Mouse (Mus musculus) spleen, adult 12 weeks (tissue): ENCODE measurements at regions not wholly inside any gene's neighbourhood (a gene's known extent, or its start where the extent isn't known, plus 50 kb on each side); places are given as distances from the start of the nearest gene placed in this dataset.
"Not testable (repeated sequence)": the region's sequence is repeated elsewhere in the genome, so short reads cannot be mapped to it uniquely, and the experiment has no call there.

Source experiments
- DNase-seq: peaks from one replicate; pipeline ENCODE4 v3.0.0; 2022; ENCODE audit warnings: low spot score

DNA sequence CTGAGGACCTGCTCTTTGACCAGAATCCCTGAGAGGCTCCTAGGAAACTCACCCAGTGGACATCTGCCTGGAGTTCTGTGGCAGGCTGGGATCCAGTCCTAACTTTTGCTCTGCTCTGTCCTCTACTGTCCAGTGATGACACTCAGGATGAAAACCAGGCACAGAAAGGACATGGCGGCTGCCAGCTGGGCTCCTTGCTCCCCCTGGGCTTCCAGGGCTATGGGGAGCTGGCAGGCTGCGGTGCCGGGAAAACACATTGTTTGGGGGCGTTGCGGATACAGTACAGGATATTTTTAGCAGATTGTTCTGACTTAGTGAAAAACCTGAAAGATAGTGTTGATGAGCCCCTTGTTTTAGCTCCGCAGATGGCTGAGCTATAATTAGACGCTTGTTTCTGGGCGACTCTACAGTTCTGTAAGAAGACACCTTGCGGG lies 94.2 kb upstream of the Klf13 start:
- DNase-seq = no peak

DNA sequence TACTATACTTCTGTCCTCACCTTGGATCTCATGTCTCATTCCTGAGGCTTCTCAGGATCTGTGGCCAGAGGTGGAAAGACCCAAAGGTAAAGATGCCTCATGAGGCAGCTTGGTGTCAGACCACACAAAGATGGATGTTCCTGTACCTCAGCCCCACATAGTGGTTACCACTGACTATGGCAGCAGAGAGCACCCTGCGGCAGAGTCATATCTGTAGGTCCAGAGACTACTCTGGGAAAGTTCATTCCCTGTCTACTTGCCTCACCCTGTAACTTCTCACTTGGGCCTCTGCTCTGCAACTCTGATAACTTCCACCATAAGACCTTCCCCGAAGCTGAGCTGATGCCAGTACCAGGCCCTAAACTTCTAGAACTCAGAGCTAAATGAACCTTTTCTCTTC lies 91.9 kb upstream of the Klf13 start:
- no peak for DNase-seq

DNA sequence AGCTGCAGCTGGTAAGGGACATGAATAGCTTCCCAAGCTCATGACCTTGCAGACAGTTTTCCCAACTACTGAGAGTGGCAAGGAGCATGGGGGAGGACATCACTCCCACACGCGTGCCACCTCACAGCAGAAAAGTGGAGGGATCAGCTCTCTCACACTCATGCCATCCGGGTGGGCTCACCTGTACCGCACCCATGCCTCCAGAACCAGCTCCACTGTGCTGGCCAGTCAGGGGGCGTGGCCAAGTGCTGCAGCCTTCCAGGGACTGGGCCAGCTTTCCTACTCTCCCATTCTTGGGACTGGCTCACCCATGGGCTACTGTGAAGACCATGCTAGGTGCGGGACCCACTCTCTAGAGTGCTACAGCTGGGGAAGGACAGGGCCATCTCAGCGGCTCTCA lies 88.4 kb upstream of the Klf13 start:
- no peak for DNase-seq

DNA sequence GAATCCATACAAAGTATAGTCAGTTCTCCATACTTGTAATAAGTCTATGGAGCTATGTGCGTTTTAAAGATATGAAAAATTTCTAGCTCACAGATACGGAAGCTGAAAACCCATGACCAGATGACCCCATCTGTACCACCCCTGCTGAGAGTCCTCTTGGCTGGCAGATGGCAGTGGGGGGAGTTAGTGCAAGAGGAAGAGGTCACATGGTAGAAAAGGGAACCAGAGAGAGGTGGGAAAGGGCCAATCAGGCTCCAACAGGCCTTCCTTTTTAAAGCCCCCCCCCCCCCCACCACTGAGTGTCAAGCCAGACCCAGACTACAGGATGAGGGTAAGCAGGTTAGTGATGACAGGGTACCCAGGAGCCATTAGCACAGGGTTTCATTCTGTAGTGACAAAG lies 86.4 kb upstream of the Klf13 start:
- no peak for DNase-seq

DNA sequence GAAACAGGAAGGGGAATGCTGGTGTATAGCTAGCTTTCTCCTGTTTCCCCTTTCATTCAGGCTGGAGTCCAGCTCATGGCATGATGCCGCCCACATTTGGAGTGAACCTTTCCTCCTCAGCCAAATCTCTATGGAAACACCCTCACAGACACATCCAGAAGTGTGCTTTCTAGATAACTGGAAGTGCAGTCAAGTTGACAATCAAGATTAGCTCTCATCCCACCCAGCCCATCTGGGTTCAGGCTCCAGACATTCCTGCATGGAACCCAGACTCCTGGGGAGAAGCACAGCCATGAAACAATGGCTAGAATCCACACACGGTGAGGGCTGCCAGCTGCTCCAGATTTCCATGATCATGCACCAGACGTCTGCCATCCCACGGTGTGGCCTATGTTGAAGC lies 85.5 kb upstream of the Klf13 start:
- DNase-seq = no peak

DNA sequence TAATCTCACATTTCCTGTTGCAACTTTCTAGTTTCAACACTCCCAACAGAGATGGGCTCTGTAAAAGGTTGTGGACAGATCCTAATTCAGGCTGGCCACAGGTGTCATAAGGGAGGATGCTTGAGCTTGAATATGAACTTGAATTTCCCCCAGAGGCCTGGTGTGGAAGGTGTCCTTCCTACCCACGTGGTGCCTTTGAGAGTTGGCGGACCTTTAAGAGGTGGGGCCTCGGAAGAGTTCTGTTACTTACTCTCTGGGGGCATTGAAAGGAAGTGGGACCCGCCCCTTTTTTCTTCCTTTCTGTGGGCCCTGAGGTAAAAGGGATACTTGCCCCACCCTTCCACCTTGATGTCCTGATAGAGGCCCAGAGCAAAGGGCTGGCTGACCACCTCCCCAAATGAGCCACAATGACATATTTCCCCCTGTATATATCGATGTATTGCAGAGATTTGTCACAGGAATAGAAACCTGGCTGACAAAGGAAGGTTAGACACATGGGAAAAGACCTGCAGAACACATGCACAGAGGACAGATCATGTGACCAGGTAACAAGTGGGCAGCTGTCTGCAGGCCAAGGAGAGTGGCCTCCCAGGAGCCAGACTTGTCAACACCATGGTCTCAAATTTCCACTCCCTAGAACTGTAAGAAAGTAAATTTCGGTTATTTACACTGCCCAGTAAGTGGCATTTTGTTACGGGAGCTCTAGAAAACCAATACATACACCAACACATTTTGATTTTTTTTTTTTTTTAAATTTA lies 84.2 kb upstream of the Klf13 start:
- no peak for DNase-seq

DNA sequence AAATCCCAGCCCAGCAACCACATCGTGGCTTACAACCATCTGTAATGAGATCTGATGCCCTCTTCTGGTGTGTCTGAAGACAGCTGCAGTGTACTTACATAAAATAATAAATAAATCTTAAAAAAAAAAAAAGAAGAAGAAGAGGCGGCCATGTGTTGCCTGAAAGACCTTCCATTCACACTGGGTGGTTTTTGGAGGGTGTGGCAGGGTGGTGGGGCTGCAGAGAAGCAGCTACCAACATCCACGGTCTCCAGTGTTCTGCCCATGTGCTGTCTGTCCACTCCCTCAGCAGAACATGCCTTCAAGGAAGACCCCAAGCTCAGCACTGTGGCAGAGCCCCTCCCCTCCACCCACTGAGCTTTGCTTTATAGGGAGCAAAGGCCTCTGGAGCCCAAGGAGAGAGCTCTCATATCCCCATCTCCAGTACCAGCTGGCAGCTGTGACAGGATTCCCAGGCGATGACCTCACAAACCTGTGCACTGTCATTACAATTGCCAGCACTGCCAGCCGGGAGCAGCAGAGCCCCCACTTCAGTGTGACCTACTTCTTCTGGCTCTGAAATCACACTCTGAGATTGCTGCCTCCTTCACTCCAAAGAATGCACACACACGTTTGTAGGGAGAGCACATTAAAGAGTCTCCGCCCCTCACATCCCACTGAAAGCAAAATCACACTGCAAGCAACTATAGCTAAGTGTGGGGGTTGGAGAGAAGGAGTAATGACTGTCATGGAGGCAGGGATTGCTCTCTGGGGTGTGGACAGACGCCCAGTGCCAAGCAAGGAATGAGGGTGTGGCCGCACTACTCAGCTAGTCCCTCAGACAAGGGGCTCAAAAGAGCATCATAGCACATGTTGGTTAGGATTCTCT lies 82.8 kb upstream of the Klf13 start:
- DNase-seq = no peak

DNA sequence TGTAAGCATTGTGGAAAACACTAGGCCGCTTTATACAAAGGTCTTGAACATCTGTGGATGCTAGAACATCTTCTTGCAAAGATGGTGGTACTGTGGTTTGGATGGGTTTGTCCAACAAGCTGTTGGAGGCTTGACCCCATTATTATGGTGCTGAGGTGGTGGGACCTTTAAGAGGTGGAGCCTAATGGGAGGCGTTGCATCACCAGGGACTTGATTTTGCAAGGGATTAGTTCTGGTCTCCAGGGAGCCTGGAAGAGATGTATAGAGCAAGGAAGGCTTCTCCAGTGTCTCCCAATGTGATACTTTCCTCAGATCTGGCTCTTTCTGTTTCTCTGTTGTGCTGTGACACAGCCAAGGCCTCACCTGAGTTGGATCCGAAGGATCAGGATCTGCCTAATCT lies 79.4 kb upstream of the Klf13 start:
- DNase-seq = no peak

DNA sequence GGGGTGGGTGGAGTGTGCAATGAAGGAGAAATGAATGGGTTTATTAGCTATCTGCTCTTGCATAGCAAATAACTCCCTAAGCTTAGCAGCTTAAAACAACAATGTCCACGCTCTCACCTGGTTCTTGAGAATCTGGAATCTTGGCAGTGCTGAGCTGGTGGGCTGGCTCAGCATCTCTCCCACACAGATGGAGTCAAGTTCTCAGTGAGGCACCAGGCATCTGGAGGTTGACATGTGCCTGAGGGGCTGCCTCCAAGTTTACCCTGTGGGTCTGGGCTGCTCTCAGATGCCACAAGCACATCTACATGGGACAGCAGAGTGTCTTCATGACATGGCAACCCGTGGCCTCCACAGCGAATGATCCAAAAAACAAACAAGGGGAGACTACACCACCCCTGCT lies 78.2 kb upstream of the Klf13 start:
- DNase-seq = no peak

DNA sequence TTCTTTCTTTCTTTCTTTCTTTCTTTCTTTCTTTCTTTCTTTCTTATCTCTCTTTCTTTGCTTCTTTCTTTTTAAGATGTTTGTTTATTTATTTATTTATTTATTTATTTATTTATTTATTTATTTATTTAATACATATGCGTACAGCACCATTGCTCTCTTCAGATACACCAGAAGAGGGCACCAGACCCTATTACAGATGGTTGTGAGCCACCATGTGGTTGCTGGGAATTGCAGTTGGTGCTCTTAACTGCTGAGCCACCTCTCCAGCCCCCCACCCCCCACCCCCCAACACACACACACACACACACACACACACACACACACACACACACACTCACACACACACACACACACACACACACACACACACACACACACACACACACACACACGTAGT lies 76.4 kb upstream of the Klf13 start:
- not testable (repeated sequence) for DNase-seq

DNA sequence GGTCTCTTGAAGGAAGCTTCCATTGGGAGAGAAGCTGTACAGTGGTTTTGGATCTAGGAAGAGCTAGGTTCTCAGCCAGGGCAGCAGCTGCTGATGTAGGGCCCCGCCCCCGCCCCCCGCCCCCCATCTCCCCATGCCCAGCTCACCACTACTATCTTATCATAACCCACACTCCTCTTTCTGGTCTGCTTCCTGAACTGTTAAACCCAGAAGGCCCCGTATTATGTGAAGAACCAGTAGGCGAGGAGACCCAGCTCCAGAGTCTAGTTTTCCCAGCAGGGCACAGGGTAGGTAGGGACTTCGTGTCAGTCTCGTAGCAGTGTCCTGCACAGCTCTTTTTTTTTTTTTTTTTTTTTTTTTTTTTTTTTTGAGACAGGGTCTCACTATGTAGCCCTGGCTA lies 75.5 kb upstream of the Klf13 start:
- no peak for DNase-seq

DNA sequence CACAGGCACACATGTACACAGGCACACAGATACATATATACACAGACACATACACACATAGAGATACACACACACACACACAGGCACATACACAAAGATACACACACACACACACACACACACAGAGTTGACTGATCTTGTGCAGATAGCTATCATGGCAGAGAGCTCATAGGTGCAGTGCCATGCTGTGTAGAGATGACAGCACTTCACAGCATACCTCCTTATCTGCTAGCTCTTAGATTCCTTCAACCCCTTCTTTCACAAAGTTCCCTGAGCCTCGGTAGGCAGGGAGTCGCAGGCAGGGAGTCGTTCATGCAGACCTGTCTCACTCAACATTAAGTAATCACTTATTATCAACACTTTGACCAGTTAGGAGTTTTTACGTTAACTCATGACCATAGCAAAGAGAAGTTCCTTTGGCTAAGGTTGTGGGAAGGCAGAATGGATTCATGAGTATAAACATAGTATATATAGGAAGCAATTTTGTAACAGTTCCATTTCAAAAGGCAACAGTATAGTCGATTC lies 74.4 kb upstream of the Klf13 start:
- DNase-seq = no peak

DNA sequence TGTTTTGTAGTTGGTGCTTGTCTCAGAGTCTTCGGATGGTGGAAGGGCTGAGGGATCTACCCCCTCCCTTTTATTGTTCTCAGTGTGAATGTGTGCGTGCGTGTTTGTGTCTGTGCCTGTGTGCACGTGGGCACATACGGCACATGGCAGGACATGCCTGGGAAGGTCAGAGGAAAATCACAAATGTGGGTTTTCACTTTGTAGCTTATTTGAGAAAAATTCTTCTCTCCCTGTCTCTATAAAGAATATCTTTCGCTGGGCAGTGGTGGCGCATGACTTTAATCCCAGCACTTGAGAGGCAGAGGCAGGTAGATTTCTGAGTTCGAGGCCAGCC lies 73.5 kb upstream of the Klf13 start:
- DNase-seq = no peak

DNA sequence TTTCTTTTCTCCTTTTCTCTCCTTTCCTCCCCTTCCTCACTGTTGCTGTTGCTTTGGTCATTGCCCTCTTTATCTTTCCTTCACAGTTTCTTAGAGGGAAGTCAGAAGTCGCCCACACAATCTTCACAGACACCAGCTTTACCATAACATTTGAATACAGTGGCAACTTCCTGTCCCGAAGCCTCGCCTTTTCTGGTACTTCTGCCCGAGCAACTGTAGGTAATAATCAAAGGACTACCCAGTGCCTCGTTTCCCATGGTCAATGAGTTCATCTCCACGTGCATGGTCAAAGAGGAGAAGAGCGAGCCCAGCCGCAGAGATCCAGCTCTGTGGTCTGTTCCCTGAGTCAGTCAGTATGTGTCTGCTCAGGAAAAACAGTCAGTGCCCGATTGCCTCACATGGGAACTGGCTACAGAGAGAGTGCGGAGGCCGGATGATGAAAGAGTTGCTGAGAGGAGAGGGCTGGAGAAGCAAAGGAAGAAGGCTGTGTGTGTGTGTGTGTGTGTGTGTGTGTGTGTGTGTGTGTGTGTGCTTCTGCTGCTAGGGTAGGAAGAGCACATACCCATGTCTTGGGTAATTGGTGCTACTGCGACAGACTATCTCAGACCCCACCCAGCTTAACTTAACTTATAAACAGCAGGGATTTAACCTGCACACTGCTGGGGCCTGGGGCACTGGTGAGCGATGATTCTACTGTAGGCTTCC lies 73.0 kb upstream of the Klf13 start:
- DNase-seq = no peak

DNA sequence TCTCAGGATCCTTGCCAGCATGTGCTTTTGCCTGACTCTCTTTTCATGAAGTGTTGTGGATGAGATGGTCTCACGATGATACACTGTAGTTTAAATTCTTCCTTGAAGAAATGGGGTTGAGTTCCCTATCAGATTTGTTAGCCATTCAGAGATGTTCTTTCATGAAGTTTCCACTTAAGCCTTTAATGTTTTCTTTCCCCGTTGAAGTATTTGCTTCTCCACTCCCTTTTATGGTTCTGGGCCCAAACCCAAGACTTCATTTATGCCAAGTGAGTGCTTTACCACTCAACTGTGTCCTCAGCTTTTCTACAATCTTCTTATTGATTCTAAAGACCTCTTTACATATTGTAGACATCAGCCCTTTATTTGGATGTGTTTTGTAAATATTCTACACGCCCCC lies 71.9 kb upstream of the Klf13 start:
- no peak for DNase-seq

DNA sequence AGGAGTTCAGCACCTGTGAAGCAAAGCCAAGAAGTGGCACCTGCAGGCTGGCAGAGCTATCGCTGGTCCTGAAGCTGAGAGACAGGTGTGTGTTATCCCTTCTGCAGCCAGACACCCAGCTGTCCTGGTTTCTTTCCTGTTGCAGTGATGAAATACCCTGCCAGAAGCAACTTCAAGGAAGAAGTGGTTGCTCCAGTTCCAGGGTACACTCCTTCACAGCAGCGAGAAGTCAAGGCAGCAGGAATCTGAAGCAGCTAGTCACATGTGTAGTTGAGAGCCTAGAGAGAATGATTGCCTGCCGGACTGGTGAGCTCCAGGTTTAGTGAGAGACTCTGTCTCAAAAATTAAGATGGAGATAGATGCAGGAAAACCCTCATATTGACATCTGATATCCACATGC lies 69.1 kb upstream of the Klf13 start:
- DNase-seq = no peak

DNA sequence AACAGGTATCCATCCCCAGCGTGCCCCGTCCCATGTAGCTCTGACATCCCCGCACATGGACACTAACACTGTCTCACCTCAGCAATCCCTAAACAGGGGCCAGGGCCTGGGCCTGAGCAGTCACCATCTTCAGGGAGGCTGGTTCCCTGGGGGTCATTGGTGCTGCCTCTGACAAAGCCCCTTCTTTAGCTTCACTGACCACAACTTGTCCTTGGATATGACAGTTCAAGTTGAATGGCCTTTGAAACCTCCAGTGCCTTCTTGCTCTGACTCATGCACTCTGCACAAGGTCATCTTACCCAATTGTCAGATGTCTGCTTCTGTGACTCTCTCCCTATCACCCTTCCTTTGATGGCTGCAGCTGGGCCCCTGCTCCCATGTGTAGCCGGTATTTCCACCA lies 68.2 kb upstream of the Klf13 start:
- no peak for DNase-seq

DNA sequence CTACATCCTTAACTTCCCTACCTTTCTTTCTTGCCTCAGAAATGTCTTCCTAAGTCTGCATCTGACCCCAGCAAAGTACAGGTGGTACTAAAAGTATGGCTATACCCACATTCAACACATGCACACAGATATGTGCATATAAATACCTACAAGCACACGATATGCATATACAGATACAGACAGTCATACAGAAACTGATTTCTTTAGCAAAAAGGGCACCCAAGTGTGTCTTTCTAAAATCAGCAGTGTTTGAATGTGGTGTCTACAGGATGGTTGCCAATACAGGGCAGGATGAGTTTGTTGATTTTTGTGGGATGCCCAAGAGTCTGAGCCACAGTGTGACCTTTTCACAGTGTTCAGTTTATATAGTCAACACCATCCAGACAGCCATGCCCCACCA lies 67.0 kb upstream of the Klf13 start:
- DNase-seq = no peak

DNA sequence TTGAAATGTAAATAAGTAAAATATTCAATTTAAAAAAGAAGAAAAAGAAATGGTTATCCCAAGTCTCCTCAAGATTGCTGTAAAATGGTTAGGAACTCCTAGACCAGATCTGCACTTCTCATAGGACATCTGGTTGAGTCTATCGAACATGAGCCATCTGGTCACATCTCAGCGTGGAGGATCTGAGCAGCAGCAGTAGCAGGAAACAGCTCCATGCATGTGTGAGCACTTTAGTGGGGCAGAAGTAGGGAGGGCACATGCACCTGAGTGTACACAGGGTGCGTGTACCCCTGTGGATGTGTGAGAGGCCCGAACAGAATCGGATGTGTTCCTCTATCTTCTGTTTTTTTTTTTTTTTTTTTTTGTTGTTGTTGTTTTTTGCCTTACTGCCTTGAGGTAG lies 65.2 kb upstream of the Klf13 start:
- no peak for DNase-seq

DNA sequence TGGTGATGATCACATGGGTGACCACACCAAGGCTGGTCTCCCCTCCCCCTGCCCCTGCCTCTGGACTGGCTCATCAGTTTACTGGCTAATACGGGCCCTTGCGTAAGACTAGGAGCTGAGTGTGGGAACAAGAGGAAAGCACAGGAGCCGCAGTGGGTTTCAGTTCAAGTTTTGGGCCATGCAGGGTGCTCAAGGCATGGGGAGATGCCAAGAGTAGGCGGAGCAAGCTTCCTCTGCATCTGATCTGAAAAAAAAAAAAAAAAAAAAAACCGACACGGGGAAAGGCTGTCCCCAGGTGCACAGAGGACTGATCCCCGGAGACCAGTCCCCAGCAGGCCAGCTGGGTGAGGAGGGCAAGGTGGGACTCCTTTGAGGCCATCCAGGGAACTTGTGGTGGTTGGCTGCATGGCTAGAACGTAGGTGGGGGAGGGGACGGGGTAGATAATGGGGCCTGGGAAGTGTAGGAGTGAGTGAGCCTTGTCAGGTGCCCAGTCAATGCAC lies 62.9 kb upstream of the Klf13 start:
- no peak for DNase-seq

DNA sequence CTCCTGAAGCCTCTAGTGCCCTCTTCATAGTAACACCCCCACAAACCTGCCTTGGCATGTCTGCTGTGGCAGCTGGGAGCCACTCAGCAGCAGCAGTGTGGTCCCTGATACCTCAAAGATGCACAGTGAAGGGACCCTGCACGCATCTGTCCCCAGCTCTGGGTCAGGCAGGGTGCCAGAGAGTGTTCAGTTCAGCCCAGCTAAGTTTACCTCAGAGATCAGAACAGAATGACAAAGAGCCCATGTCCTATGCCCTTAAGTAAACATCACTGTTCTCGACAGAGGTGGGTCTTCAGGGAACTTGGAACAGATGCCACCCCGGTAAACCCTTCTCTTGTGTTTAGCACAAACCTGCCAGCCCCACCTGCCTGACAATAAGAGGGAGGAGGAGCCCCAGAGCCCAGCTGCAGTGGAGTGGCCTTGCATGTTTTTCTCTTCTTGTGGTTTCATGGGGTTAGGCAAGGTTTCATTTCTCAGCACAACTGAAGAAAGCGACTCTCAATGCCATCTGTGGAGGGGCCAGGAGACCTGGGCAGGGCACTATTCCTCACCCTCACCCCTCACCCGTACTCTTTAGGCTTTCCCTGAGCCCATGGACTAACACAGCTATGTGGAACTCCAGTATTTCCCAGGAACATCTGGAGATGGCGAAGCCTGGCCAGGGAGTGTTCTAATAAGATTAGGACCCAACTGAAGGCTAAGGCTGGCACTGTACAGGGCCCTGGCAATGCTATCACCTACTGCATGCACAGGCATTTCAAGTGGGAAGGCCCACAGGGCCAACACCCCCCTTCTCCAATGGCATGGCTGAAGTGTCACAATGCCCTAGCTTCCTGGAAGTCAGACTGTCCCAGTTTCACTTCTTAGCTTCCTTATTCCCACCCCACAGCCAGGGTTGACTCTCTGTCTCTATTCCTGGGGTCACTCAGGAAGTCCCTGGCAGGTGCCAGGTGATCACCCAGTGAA lies 60.6 kb upstream of the Klf13 start:
- no peak for DNase-seq

DNA sequence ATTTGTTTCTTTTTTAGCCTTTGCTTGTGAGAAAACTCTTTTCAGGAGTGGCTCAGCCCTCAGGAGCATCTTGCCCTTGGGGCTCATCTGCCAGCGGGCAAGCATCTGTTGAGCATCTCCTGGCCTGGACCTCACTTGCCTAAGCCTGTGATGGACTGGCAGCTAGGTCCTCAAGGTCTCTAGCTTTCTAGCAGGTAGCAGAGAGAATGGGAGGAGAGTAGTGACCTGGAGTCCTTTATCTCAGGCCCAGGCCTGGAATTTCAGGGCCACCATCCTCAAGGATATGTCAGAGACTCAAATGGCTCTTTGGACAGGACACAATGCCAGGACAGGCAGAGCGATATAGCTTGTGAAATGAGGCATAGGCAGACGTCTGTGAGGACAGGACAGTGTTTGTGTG lies 59.3 kb upstream of the Klf13 start:
- DNase-seq = no peak
